Mouse (Mus musculus) adrenal gland, postnatal 14 days (tissue): ENCODE data around the gene Magt1. TPM values are rescaled to one million over a fixed set of nuclear protein-coding genes. Genes with fewer than 3 reads are reported as not detected.
"Not testable (repeated sequence)": the region's sequence is repeated elsewhere in the genome, so short reads cannot be mapped to it uniquely, and the experiment has no call there.

Experiments
- DNase-seq: peaks from one replicate; pipeline ENCODE4 v3.0.0; 2021; ENCODE audit warnings: mixed read lengths
- long read RNA-seq, 2 experiments: library from polyadenylated mRNA; stranded (forward); transcript quantifications; one replicate each; pipeline ENCODE4 v2.0.0; 2021
- total RNA-seq: library from RNA; stranded (reverse); gene quantifications from 2 replicates; pipeline ENCODE4 v1.2.3, GENCODE M21; 2021

The Magt1 gene
- 58.0 and 59.5 TPM in 2 replicates for total RNA-seq
- long read RNA-seq, experiment 1, full-length matches to known transcripts: 21 of 23 reads
- long read RNA-seq, experiment 1, partial matches to known transcripts: 1 of 23 reads
- long read RNA-seq, experiment 1, other reads (novel, unspliced or antisense): 1 of 23 reads
- long read RNA-seq, experiment 2, full-length matches to known transcripts: 25 of 32 reads
- long read RNA-seq, experiment 2, partial matches to known transcripts: 0 of 32 reads
- long read RNA-seq, experiment 2, other reads (novel, unspliced or antisense): 7 of 32 reads

- DNase-seq: peak; percentile 89
These were observed at the start of gene Magt1 for GRCm38 (mm10) chrX:106011465-106012159. TSS of gene Magt1 (minus strand) at chrX:106011906.

GRCm38 (mm10) chrX:106048191-106048590 is 36.5 kb upstream of the Magt1 start:
- no peak for DNase-seq

GRCm38 (mm10) chrX:106045928-106046327 is 34.2 kb upstream of the Magt1 start:
- DNase-seq: no peak

GRCm38 (mm10) chrX:106045455-106045854 is 33.7 kb upstream of the Magt1 start:
- no peak for DNase-seq

- no peak for DNase-seq
These were observed 32.3 kb upstream of the Magt1 start for GRCm38 (mm10) chrX:106043863-106044617.

- DNase-seq: no peak
These were observed 25.6 kb upstream of the Magt1 start for GRCm38 (mm10) chrX:106037185-106037752.

- no peak for DNase-seq
These were observed 24.0 kb upstream of the Magt1 start for GRCm38 (mm10) chrX:106035727-106036126.

- no peak for DNase-seq
These were observed 19.4 kb upstream of the Magt1 start for GRCm38 (mm10) chrX:106031124-106031523.

- no peak for DNase-seq
These were observed 18.5 kb upstream of the Magt1 start for GRCm38 (mm10) chrX:106030176-106030575.

- DNase-seq: no peak
These were observed 15.6 kb upstream of the Magt1 start for GRCm38 (mm10) chrX:106027343-106027674.

GRCm38 (mm10) chrX:106026418-106027342 is 15.0 kb upstream of the Magt1 start, which contains the start of gene Atp7a:
TSS of gene Atp7a (plus strand) at chrX:106027276.
- peak; percentile 94 for DNase-seq

GRCm38 (mm10) chrX:106017516-106017915 is 5.8 kb upstream of the Magt1 start:
- DNase-seq: no peak

- no peak for DNase-seq
These were observed 5.4 kb upstream of the Magt1 start for GRCm38 (mm10) chrX:106017102-106017501.

GRCm38 (mm10) chrX:106015571-106016322 is 4.0 kb upstream of the Magt1 start, which contains the start of gene Cox7b:
TSS of gene Cox7b (plus strand) at chrX:106015700.
- DNase-seq: peak; percentile 82

GRCm38 (mm10) chrX:106014741-106015377 is 3.2 kb upstream of the Magt1 start:
- not testable (repeated sequence) for DNase-seq

- DNase-seq: peak; percentile 55
These were observed 1.5 kb upstream of the Magt1 start for GRCm38 (mm10) chrX:106013217-106013616.

- DNase-seq: no peak
These were observed 853 bp upstream of the Magt1 start for GRCm38 (mm10) chrX:106012559-106012958.

GRCm38 (mm10) chrX:106010762-106011161 is 944 bp downstream of the Magt1 start:
- DNase-seq: no peak

- no peak for DNase-seq
These were observed 10.1 kb downstream of the Magt1 start for GRCm38 (mm10) chrX:106001605-106002004.

GRCm38 (mm10) chrX:105957091-105957490 is 54.6 kb downstream of the Magt1 start:
- DNase-seq: not testable (repeated sequence)
